Comparison of ENCODE assay signal across 24 mouse cellular contexts in genomic region chr17:34649106-34649864, GRCm38 (mm10). TPM values are rescaled to one million over a fixed set of nuclear protein-coding genes. Genes with fewer than 3 reads are reported as not detected.
A peak's percentile ranks its signal among the peaks of the same experiment; 100 is the strongest.
DNase-seq lines count a peak whose midpoint lies in the region; ATAC-seq and TF ChIP-seq lines count a peak whose summit lies in the region.
"Had no signal": no experiment of that assay in that cellular context is flagged by ENCODE, and none has a peak within 500 bp of the region (broad histone marks: within the 10 kb centered on the region; RNA-seq: fewer than 3 reads in every experiment).

No protein-coding gene starts in this region.

- H3K4me3 ChIP-seq in midbrain, embryonic 10.5 days: 0 out of 2 replicates have a peak overlapping the region, but pooled peaks have one; percentile 82
- H3K4me3 ChIP-seq in midbrain, postnatal 0 days (ENCODE audit: low read depth, low read length): no peak overlapping the region
- peak overlapping the region in 1 of 3 experiments; percentile 11 for H3K4me3 ChIP-seq in CH12.LX (replicated peaks in 1 of 3; ENCODE audit: low read depth in 2 of 3, low read length in 2 of 3, poor library complexity in 1 of 3)
- H3K4me3 ChIP-seq in embryonic facial prominence, embryonic 13.5 days: no peak overlapping the region
- H3K4me3 ChIP-seq: liver, embryonic 12.5 days had no signal

- WGBS in midbrain, embryonic 10.5 days: 91% methylated on average over 18 of the region's 18 CpGs
- 90% methylated on average over 18 of the region's 18 CpGs for WGBS in midbrain, postnatal 0 days
- whole genome bisulfite sequencing in embryonic facial prominence, embryonic 13.5 days: 85% methylated on average over 18 of the region's 18 CpGs

- H3K4me1 ChIP-seq in midbrain, embryonic 10.5 days: peaks cover 42% of the 10 kb centered on the region
- peaks cover 7% of the 10 kb centered on the region for H3K4me1 ChIP-seq in midbrain, postnatal 0 days (ENCODE audit: insufficient read depth, low read length)
- H3K4me1 ChIP-seq in CH12.LX (ENCODE audit: control insufficient read depth in 1 of 2, insufficient read depth in 2 of 2): peaks cover 16 to 44% of the 10 kb centered on the region in 2 experiments
- H3K4me1 ChIP-seq in embryonic facial prominence, embryonic 13.5 days: peaks cover 31% of the 10 kb centered on the region

- peaks cover 73% of the 10 kb centered on the region for H3K36me3 ChIP-seq in midbrain, embryonic 10.5 days
- peaks cover 56% of the 10 kb centered on the region for H3K36me3 ChIP-seq in midbrain, postnatal 0 days (ENCODE audit: insufficient read depth, low read length)
- H3K36me3 ChIP-seq in CH12.LX (replicated peaks in 1 of 2; ENCODE audit: control insufficient read depth in 1 of 2, insufficient read depth in 1 of 2, low read length in 1 of 2): peaks cover 47 to 69% of the 10 kb centered on the region in 2 experiments
- H3K36me3 ChIP-seq in embryonic facial prominence, embryonic 13.5 days: peaks cover 55% of the 10 kb centered on the region

- no peaks in the 10 kb centered on the region for H3K27me3 ChIP-seq in midbrain, embryonic 10.5 days (ENCODE audit: low read depth, poor library complexity, severe bottlenecking)
- H3K27me3 ChIP-seq in midbrain, postnatal 0 days (ENCODE audit: insufficient read depth, low read length): no peaks in the 10 kb centered on the region
- no peaks in the 10 kb centered on the region for H3K27me3 ChIP-seq in CH12.LX (replicated peaks)
- no peaks in the 10 kb centered on the region for H3K27me3 ChIP-seq in embryonic facial prominence, embryonic 13.5 days
- H3K27me3 ChIP-seq: hindbrain, embryonic 15.5 days; kidney, embryonic 15.5 days; liver, embryonic 12.5 days had no signal

- no peak for TF ChIP-seq POLR2A in CH12.LX (IDR thresholded peaks at IDR 0.05; ENCODE audit: low read depth, low read length)

- TF ChIP-seq EP300 in CH12.LX (IDR thresholded peaks at IDR 0.05; ENCODE audit: low read length): peak; percentile 90

- no peak for ATAC-seq in midbrain, postnatal 0 days (ENCODE audit: low FRiP score)
- ATAC-seq in embryonic facial prominence, embryonic 13.5 days (ENCODE audit: insufficient number of reproducible peaks, insufficient read depth, low FRiP score, low TSS enrichment, low read depth): no peak
- ATAC-seq: forebrain, embryonic 16.5 days; liver, embryonic 12.5 days; liver, postnatal 0 days had no signal

- no peak for TF ChIP-seq RAD21 in CH12.LX (IDR thresholded peaks at IDR 0.05; ENCODE audit: low read depth, low read length)

- no peak for TF ChIP-seq CTCF in midbrain, postnatal 0 days (IDR thresholded peaks at IDR 0.05)
- TF ChIP-seq CTCF in CH12.LX (conservative IDR thresholded peaks at IDR 0.05 in 1 of 2, IDR thresholded peaks at IDR 0.05 in 1 of 2; ENCODE audit: low read depth in 2 of 2, low read length in 2 of 2): no peak

- no peaks in the 10 kb centered on the region; the same call in 1 of the 2 replicates for H3K79me2 ChIP-seq in CH12.LX (replicated peaks; ENCODE audit: control insufficient read depth, extremely low read depth, insufficient read depth, poor library complexity, severe bottlenecking)

- in situ Hi-C loops in CH12.LX (cut with MboI; ENCODE audit: low pct_ligation_motif_present, low pct_unique_long_range_greater_than_20kb, low sequenced_read_pairs): no loop called here

- DNase-seq in cerebellum, adult 9-11 months: peak; percentile 55
- no peak for DNase-seq in cerebellum, postnatal 14 days
- DNase-seq in midbrain, embryonic 10.5 days (ENCODE audit: low spot score): no peak
- no peak for DNase-seq in midbrain, postnatal 0 days (ENCODE audit: low spot score)
- peak; percentile 55 for DNase-seq in CH12.LX (ENCODE audit: extremely low read depth)
- no peak for DNase-seq in right cerebral cortex, adult 18-20 months
- DNase-seq in testis, postnatal 14 days (ENCODE audit: low spot score): no peak
- DNase-seq: adrenal gland, adult 8-10 months; cerebellum, postnatal 10 days; kidney, adult 18-20 months; left cerebral cortex, postnatal 4 days; liver, postnatal 0 days; lung, postnatal 36 days; midbrain, embryonic 14.5 days had no signal

- H3K4me2 ChIP-seq in midbrain, postnatal 0 days (ENCODE audit: low read depth, low read length, poor library complexity, severe bottlenecking): no peak overlapping the region
- H3K4me2 ChIP-seq in CH12.LX (ENCODE audit: insufficient read depth, low read depth, poor library complexity, severe bottlenecking): no peak overlapping the region
- no peak overlapping the region for H3K4me2 ChIP-seq in embryonic facial prominence, embryonic 13.5 days

- H3K9ac ChIP-seq in midbrain, postnatal 0 days (replicated peaks; ENCODE audit: low read length, poor library complexity, severe bottlenecking): no peak overlapping the region
- H3K9ac ChIP-seq in CH12.LX (ENCODE audit: insufficient read depth, low read depth): no peak overlapping the region
- H3K9ac ChIP-seq in embryonic facial prominence, embryonic 13.5 days: peak overlapping the region; percentile 88; the same call in 1 of the 2 replicates
- H3K9ac ChIP-seq: hindbrain, embryonic 15.5 days; kidney, embryonic 15.5 days; liver, embryonic 12.5 days; liver, postnatal 0 days had no signal

- no peaks in the 10 kb centered on the region for H3K9me3 ChIP-seq in midbrain, embryonic 10.5 days (replicated peaks)
- H3K9me3 ChIP-seq in midbrain, postnatal 0 days (ENCODE audit: low read length): no peaks in the 10 kb centered on the region
- no peaks in the 10 kb centered on the region for H3K9me3 ChIP-seq in CH12.LX (replicated peaks; ENCODE audit: low read length)
- no peaks in the 10 kb centered on the region for H3K9me3 ChIP-seq in embryonic facial prominence, embryonic 13.5 days
- H3K9me3 ChIP-seq: G1E; hindbrain, embryonic 10.5 days; hindbrain, embryonic 15.5 days; kidney, embryonic 15.5 days; liver, embryonic 12.5 days had no signal

- H3K27ac ChIP-seq in midbrain, embryonic 10.5 days (replicated peaks): no peak overlapping the region
- H3K27ac ChIP-seq in midbrain, postnatal 0 days (ENCODE audit: low read depth, low read length): no peak overlapping the region
- no peak overlapping the region; the same call in 1 of the 2 replicates for H3K27ac ChIP-seq in CH12.LX (ENCODE audit: insufficient read depth, low read depth)
- H3K27ac ChIP-seq in embryonic facial prominence, embryonic 13.5 days: no peak overlapping the region
- H3K27ac ChIP-seq: hindbrain, embryonic 10.5 days; hindbrain, embryonic 15.5 days; kidney, embryonic 15.5 days; liver, embryonic 12.5 days had no signal

- dilution Hi-C loops in CH12.LX (cut with MboI; ENCODE audit: extremely low pct_ligation_motif_present, extremely low pct_unique_long_range_greater_than_20kb, low sequenced_read_pairs): no loop called here

TF ChIP-seq in CH12.LX, 34 proteins besides CTCF, POLR2A, EP300 and RAD21 (continues in another document):
- TF ChIP-seq E2F4 (IDR thresholded peaks at IDR 0.05; ENCODE audit: insufficient replicate concordance, low read depth, low read length) (no peak), SIN3A (IDR thresholded peaks at IDR 0.05; ENCODE audit: low read length) (peak; percentile 60), MAX (IDR thresholded peaks at IDR 0.05; ENCODE audit: low read length) (peak; percentile 44; the same call in 1 of the 2 replicates), ETS1 (conservative IDR thresholded peaks at IDR 0.05; ENCODE audit: low read depth, low read length) (peak; percentile 38)

RNA-seq across cellular contexts. Expression of gene Atf6b, which starts 2.3 kb away (rescaled TPM):
- 111 and 123 TPM in 2 replicates for polyA plus RNA-seq in midbrain, embryonic 10.5 days (2016; fragmentation: Nextera tagmentation; extraction: Ambion mirVana)
- total RNA-seq in midbrain, postnatal 0 days (2014; rRNA removed): 47.9 and 57.4 TPM in 2 replicates
- 83.0 and 86.0 TPM in 2 replicates for polyA plus RNA-seq in midbrain, postnatal 0 days (2015; fragmentation: Nextera tagmentation; extraction: Ambion mirVana)
- total RNA-seq in CH12.LX (2012; rRNA removed) (34.3 and 34.5 TPM in 2 replicates), CH12.LX (2014; rRNA removed) (18.9 and 20.2 TPM in 2 replicates)
- 54.3 and 59.6 TPM in 2 replicates for polyA plus RNA-seq in CH12.LX (2012; ENCODE audit: insufficient read length, low read depth)
- 97.8 and 106 TPM in 2 replicates for polyA plus RNA-seq in embryonic facial prominence, embryonic 13.5 days (2015; fragmentation: Nextera tagmentation; extraction: Ambion mirVana)

RNA-seq across cellular contexts. Expression of gene Fkbpl, which starts 4.7 kb away (rescaled TPM):
- polyA plus RNA-seq in midbrain, embryonic 10.5 days (2016; fragmentation: Nextera tagmentation; extraction: Ambion mirVana): 16.8 and 18.9 TPM in 2 replicates
- total RNA-seq in midbrain, postnatal 0 days (2014; rRNA removed): 6.2 and 7.2 TPM in 2 replicates
- polyA plus RNA-seq in midbrain, postnatal 0 days (2015; fragmentation: Nextera tagmentation; extraction: Ambion mirVana): 10.7 and 12.9 TPM in 2 replicates
- total RNA-seq in CH12.LX (2012; rRNA removed): 5.5 and 6.8 TPM in 2 replicates
- 6.8 and 8.2 TPM in 2 replicates for total RNA-seq in CH12.LX (2014; rRNA removed)
- 5.6 and 6.2 TPM in 2 replicates for polyA plus RNA-seq in CH12.LX (2012; ENCODE audit: insufficient read length, low read depth)
- 15.0 and 18.0 TPM in 2 replicates for polyA plus RNA-seq in embryonic facial prominence, embryonic 13.5 days (2015; fragmentation: Nextera tagmentation; extraction: Ambion mirVana)

RNA-seq across cellular contexts. Expression of gene Prrt1, which starts 20.0 kb away (rescaled TPM):
- polyA plus RNA-seq in midbrain, embryonic 10.5 days (2016; fragmentation: Nextera tagmentation; extraction: Ambion mirVana): 0.54 and 1.2 TPM in 2 replicates
- 9.1 and 15.1 TPM in 2 replicates for total RNA-seq in midbrain, postnatal 0 days (2014; rRNA removed)
- polyA plus RNA-seq in midbrain, postnatal 0 days (2015; fragmentation: Nextera tagmentation; extraction: Ambion mirVana): 13.3 and 14.0 TPM in 2 replicates
- not detected in 2 replicates for total RNA-seq in CH12.LX (2012; rRNA removed)
- total RNA-seq in CH12.LX (2014; rRNA removed): not detected in 2 replicates
- polyA plus RNA-seq in CH12.LX (2012; ENCODE audit: insufficient read length, low read depth): not detected in 2 replicates
- polyA plus RNA-seq in embryonic facial prominence, embryonic 13.5 days (2015; fragmentation: Nextera tagmentation; extraction: Ambion mirVana): 0.55 and 0.78 TPM in 2 replicates
- total RNA-seq: G1E had no signal
- polyA plus RNA-seq: C2C12; G1E; liver, embryonic 12.5 days had no signal

RNA-seq across cellular contexts. Expression of gene Ppt2, which starts 21.0 kb away (rescaled TPM):
- polyA plus RNA-seq in midbrain, embryonic 10.5 days (2016; fragmentation: Nextera tagmentation; extraction: Ambion mirVana): 22.5 and 23.6 TPM in 2 replicates
- 21.1 and 31.0 TPM in 2 replicates for total RNA-seq in midbrain, postnatal 0 days (2014; rRNA removed)
- 18.0 and 20.8 TPM in 2 replicates for polyA plus RNA-seq in midbrain, postnatal 0 days (2015; fragmentation: Nextera tagmentation; extraction: Ambion mirVana)
- total RNA-seq in CH12.LX (2012; rRNA removed): 0.76 and 1.9 TPM in 2 replicates
- 0.24 TPM in 1 of 2 replicates, not detected in the other for total RNA-seq in CH12.LX (2014; rRNA removed)
- 0.60 and 0.84 TPM in 2 replicates for polyA plus RNA-seq in CH12.LX (2012; ENCODE audit: insufficient read length, low read depth)
- polyA plus RNA-seq in embryonic facial prominence, embryonic 13.5 days (2015; fragmentation: Nextera tagmentation; extraction: Ambion mirVana): 21.6 and 22.2 TPM in 2 replicates

RNA-seq across cellular contexts. Expression of gene Tnxb, which starts 21.1 kb away (rescaled TPM):
- polyA plus RNA-seq in midbrain, embryonic 10.5 days (2016; fragmentation: Nextera tagmentation; extraction: Ambion mirVana): not detected in 2 replicates
- total RNA-seq in midbrain, postnatal 0 days (2014; rRNA removed): 3.5 and 4.2 TPM in 2 replicates
- polyA plus RNA-seq in midbrain, postnatal 0 days (2015; fragmentation: Nextera tagmentation; extraction: Ambion mirVana): 0.26 and 0.30 TPM in 2 replicates
- total RNA-seq in CH12.LX (2012; rRNA removed): not detected in 2 replicates
- total RNA-seq in CH12.LX (2014; rRNA removed): not detected in 2 replicates
- not detected in 2 replicates for polyA plus RNA-seq in CH12.LX (2012; ENCODE audit: insufficient read length, low read depth)
- polyA plus RNA-seq in embryonic facial prominence, embryonic 13.5 days (2015; fragmentation: Nextera tagmentation; extraction: Ambion mirVana): 0.03 and 0.04 TPM in 2 replicates
- total RNA-seq: megakaryocyte-erythroid progenitor cell, adult 5-6 weeks had no signal
- polyA plus RNA-seq: embryonic facial prominence, embryonic 11.5 days; G1E had no signal

Comparison
In these comparisons a context has a peak if more than half of its experiments do, and no peak if none do; other contexts are left out.
1. DNase-seq: peak in cerebellum, adult 9-11 months (single experiment) and CH12.LX (single experiment); none in cerebellum, postnatal 14 days (0 of 2), midbrain, embryonic 10.5 days (single experiment), midbrain, postnatal 0 days (single experiment), right cerebral cortex, adult 18-20 months (single experiment) and testis, postnatal 14 days (single experiment).